Mouse (Mus musculus) bone marrow, adult 2 months (tissue): ENCODE results near the gene Ret.

Source experiments
- CTCF ChIP-seq: fragments of 200-500 bp; IDR thresholded peaks from 2 replicates; pipeline ENCODE4 v1.5.1; 2011; ENCODE audit warnings: low read length, control low read depth; ENCODE audit not compliant: control insufficient read depth, insufficient read depth
- POLR2A ChIP-seq: fragments of 200-500 bp; IDR thresholded peaks from 2 replicates; pipeline ENCODE4 v1.6.1; 2011; ENCODE audit warnings: low read depth, mild to moderate bottlenecking, control low read depth, low read length, borderline replicate concordance; ENCODE audit not compliant: control insufficient read depth

- TF ChIP-seq POLR2A (no peak), CTCF (no peak)
Observed at GRCm38 (mm10) chr6:118168106-118168505, 29.4 kb downstream of the Ret start.
